9 mouse cellular contexts compared by ENCODE assay signal in genomic region chr4:59932505-59933281, GRCm38 (mm10). TPM values are rescaled to one million over a fixed set of nuclear protein-coding genes. Genes with fewer than 3 reads are reported as not detected.
DNase-seq lines count a peak whose midpoint lies in the region; ATAC-seq and TF ChIP-seq lines count a peak whose summit lies in the region.
"Had no signal": no experiment of that assay in that cellular context is flagged by ENCODE, and none has a peak within 500 bp of the region (broad histone marks: within the 10 kb centered on the region; RNA-seq: fewer than 3 reads in every experiment).

No protein-coding gene starts in this region.

- H3K4me2 ChIP-seq in neural tube, embryonic 15.5 days, result no peak overlapping the region

- ATAC-seq in frontal cortex, adult (ENCODE audit: low TSS enrichment), result peak; percentile 87
- ATAC-seq in neural tube, embryonic 15.5 days (ENCODE audit: low FRiP score), result peak; percentile 94

- no peaks in the 10 kb centered on the region for H3K36me3 ChIP-seq in neural tube, embryonic 15.5 days

- H3K4me3 ChIP-seq in neural tube, embryonic 15.5 days (replicated peaks), result no peak overlapping the region
- H3K4me3 ChIP-seq: megakaryocyte, embryonic 14.5 days had no signal

- H3K27ac ChIP-seq in neural tube, embryonic 15.5 days (replicated peaks), result no peak overlapping the region

- TF ChIP-seq POLR2A in brain, embryonic 14.5 days (IDR thresholded peaks at IDR 0.05; ENCODE audit: borderline replicate concordance, extremely low read depth, insufficient read depth, insufficient read length, poor library complexity, severe bottlenecking), result no peak

- no peak overlapping the region for H3K9ac ChIP-seq in neural tube, embryonic 15.5 days (replicated peaks)

- DNase-seq in frontal cortex, postnatal 25 days (ENCODE audit: low spot score in 2 of 2), result no peak
- DNase-seq in 3T3-L1 (ENCODE audit: low read depth, low spot score), result peak; percentile 58
- peak; percentile 56 for DNase-seq in brain, embryonic 14.5 days (ENCODE audit: low read depth)
- peak; percentile 41 for DNase-seq in forelimb bud, embryonic 11.5 days (ENCODE audit: low read depth, low spot score)
- peak; percentile 26 for DNase-seq in kidney, postnatal 14 days
- DNase-seq in adrenal gland, postnatal 4 days (ENCODE audit: low spot score in 2 of 2), result no peak

- no peaks in the 10 kb centered on the region for H3K27me3 ChIP-seq in neural tube, embryonic 15.5 days (replicated peaks)

- no peaks in the 10 kb centered on the region for H3K9me3 ChIP-seq in neural tube, embryonic 15.5 days (replicated peaks)
- H3K9me3 ChIP-seq: megakaryocyte, embryonic 14.5 days had no signal

- no peaks in the 10 kb centered on the region for H3K4me1 ChIP-seq in neural tube, embryonic 15.5 days

- peak; percentile 40; the same call in 1 of the 2 replicates for TF ChIP-seq CTCF in brain, embryonic 14.5 days (IDR thresholded peaks at IDR 0.05; ENCODE audit: borderline replicate concordance, extremely low read depth, insufficient read depth, insufficient read length)

- 71% methylated on average over 6 of the region's 6 CpGs for WGBS in neural tube, embryonic 15.5 days

RNA-seq across cellular contexts. Expression of gene Slc46a2, which starts 17.8 kb away (rescaled TPM):
- polyA plus RNA-seq in brain, embryonic 14.5 days (2012; rRNA removed), result not detected in 2 replicates
- 0.09 and 21.1 TPM in 2 replicates for polyA plus RNA-seq in neural tube, embryonic 15.5 days (2015; fragmentation: Nextera tagmentation; extraction: Ambion mirVana)
- not detected for total RNA-seq in adrenal gland, postnatal 4 days (2021)

RNA-seq across cellular contexts. Expression of gene Mup4, which starts 27.8 kb away (rescaled TPM):
- not detected in 2 replicates for polyA plus RNA-seq in brain, embryonic 14.5 days (2012; rRNA removed)
- not detected in 2 replicates for polyA plus RNA-seq in neural tube, embryonic 15.5 days (2015; fragmentation: Nextera tagmentation; extraction: Ambion mirVana)
- not detected for total RNA-seq in adrenal gland, postnatal 4 days (2021)

RNA-seq across cellular contexts. Expression of gene Mup6, which starts 31.4 kb away (rescaled TPM):
- not detected in 2 replicates for polyA plus RNA-seq in brain, embryonic 14.5 days (2012; rRNA removed)
- polyA plus RNA-seq in neural tube, embryonic 15.5 days (2015; fragmentation: Nextera tagmentation; extraction: Ambion mirVana), result not detected in 2 replicates
- total RNA-seq in adrenal gland, postnatal 4 days (2021), result not detected

Comparison
In these comparisons a context has a peak if more than half of its experiments do, and no peak if none do; other contexts are left out.
1. DNase-seq: peak in 3T3-L1 (single experiment), brain, embryonic 14.5 days (single experiment), forelimb bud, embryonic 11.5 days (single experiment) and kidney, postnatal 14 days (single experiment); none in frontal cortex, postnatal 25 days (0 of 2) and adrenal gland, postnatal 4 days (0 of 2).